Mouse (Mus musculus) cerebellum, postnatal 25 days (tissue): ENCODE measurements around the gene Adamts7.

ENCODE experiments used
- DNase-seq, 2 experiments: peaks; one replicate each; pipeline ENCODE4 v3.0.0; 2021; ENCODE audit warnings: mixed read lengths in 2 of 2

Adamts7 gene

GRCm38 (mm10) chr9:90162926-90163748, at the start of gene Adamts7:
TSS of gene Adamts7 (plus strand) at chr9:90163069.
- peak; percentile 44 to 58 for DNase-seq

- DNase-seq, result no peak
Measured at GRCm38 (mm10) chr9:90113151-90113550, 49.7 kb upstream of the Adamts7 start.

GRCm38 (mm10) chr9:90113651-90114566, 49.0 kb upstream of the Adamts7 start:
- peak; percentile 90 to 92 for DNase-seq

DNA sequence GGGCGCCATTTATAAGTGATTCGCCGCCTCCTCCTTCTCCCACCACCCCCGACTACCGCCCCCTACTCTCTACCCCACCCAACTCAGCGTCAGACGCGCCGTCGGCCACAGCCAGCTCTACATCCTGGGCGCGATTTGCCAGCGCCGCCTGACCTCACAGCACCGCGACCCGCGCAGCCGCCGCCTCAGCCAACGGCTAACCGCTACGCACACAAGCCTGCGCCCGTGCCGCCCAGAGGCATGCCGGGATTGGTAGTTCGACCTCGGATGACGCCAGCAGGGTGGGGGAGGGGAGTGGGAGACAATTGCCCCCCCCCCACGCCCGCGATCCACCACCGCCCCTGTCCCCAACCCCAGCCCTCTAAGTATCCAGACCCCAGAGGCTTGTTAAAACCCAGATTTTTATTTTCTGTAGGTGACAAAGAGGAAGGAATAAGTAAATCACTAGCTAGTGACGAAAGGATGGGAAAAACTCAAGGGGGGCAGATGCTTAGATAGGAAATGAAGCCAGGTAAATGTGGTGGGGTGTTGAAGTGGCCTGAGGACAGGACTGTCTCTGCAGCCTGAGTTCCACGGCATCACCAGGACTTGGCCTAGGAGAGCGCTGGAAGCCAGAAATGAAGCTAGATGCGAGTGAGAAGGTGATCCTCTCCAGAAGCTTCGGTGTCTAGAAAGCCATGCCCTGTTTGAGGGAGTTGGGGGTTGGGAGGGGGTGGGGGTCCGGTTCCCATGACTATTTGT, 48.1 kb upstream of the Adamts7 start, which contains the start of gene Morf4l1:
Gene Morf4l1 (minus strand): TSS at position 208 of the 741 bp plus-strand sequence.
- DNase-seq, result peak; percentile 98 to 99

DNA sequence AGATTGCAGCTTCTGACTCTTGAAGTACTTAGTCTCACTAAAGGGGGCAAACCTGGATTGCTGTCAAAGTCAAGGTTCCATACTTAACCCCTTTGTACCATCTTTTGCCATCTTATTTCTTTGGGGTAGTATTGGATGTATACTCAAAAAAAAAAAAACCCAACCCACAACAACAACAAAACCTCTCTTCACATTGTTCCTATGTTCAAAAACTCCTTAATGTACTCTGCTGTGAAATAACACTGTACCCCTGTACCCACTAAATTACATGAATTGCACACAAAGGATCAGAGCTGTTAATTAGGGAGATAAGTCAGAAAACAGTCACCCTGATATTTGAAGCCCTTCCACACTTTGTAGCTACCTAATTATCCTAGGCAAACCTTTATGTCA, 47.6 kb upstream of the Adamts7 start:
- no peak for DNase-seq

DNA sequence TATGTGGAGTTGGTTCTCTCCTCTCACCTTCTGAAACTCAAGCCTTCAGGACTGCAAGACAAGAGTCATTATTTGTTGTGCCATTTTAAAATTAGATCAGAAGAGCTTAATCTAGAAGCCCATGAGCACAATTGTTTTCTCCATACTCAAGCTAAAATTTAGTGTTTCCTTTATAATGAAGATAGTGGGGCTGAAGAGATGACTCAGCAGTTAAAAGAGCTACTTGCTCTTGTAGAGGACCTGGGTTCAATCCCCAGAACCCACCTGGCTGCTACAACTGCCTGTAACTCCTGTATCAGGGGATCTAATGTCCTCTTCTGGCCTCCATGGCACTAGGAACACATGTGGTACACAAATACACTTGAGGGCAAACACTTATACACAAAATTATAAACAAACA, 45.6 kb upstream of the Adamts7 start:
- DNase-seq, result no peak

DNA sequence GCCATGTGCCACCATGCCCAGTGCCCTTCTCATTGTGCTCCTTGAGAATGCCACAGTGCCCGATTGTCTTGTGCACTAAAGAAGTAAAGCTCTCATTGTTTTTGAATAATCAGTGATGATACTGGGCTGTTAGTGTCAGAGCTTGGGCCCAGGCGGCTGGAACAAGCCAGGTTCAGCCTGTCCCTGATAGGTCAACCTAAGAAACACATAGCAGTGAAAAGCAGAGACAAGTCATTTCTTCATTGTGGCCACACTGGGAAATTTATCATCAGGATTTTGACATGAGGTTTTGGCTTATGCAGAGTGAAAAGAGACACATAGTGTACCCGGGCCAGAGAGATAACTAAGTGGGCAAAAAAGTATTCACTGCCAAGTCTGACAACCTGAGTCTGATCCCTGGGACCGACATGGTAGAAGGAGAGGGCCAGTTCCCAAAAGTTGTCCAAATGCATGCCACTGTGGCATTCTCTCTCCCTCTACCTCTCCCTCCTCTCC, 40.6 kb upstream of the Adamts7 start:
- DNase-seq, result no peak

DNA sequence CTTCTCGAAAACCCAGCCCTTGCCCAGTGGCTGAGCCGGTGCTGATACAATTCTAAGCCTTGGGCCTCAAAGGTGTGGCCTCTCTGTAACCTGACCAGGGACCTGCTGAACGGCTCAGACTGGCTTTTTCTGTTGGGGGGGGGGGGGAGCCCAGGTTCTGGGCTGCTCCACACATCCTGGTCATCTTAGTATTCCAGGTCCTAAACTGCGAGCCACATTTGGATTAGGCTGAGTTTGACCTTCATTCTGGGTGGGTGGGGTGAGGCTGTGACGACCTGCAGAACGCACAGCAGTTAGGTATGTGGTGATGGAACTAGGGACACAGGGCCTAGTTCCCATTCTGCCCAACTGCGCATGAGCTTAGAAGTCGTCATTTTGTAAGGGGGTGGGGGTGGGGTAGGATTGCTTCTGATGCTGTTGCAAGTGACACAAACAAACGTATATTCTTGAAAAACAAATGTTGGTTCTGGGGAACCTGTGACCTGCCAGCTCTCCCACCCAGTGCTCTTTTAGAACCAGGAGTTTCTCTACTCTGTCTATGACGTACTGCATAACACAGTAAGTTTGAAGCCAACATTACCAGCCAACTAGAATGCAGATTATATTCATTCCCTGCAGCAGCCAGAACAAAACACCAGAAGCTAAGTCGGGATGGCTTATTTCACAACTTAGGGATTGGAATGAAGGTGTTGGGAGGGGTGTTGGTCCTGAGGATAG, 38.6 kb upstream of the Adamts7 start:
- no peak for DNase-seq

DNA sequence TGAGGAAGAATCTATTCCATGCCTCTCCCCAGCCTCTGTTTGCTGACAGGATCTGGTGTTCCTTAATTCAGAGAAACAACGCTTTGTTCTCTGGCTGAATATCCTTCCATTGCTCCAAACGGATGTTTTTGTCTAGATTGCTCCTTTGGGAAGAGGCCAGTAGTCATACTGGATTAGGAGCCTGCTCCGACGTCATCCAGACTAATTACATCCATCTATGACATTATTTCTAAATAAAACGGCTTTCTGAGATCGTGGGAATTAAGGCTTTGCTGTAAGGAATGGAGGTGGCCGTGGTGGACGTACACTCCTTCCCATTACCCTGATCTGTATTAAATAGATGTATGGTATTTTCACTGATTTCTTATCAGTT, 38.0 kb upstream of the Adamts7 start:
- DNase-seq, result no peak

DNA sequence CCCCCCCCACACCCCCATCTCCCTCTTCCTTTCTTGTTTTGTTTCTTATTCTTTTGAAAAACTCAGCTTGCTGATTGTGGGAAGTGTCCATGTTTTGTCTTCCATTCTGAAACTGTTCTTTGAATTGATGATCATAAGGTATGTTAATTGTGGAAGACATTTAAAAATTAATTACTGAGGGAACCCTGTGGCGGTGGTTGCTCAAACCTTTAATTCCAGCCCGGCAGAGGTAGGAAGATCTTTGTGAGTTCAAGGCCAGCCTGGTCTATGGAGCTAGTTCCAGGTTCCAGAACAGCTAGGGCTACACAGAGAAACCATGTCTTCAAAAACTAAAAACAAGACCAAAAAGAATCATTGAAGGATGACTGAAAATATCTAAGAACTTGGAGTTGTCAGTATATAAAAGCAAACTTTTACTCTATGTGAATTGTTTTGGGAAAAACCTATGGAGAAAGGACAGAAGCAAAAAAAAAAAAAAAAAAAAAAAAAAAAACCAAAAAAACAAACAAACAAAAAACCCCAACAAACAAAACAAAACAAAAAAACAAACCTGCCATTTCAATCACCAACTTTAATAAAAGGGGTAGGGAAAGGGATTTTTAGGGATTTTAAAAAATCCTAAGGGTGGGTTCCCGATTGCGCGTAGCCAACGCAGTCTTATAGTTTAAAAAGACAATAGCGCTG, 37.3 kb upstream of the Adamts7 start:
- no peak for DNase-seq

GRCm38 (mm10) chr9:90126260-90127010, 36.4 kb upstream of the Adamts7 start:
- peak; percentile 73 to 79 for DNase-seq

GRCm38 (mm10) chr9:90127146-90127545, 35.7 kb upstream of the Adamts7 start:
- DNase-seq, result no peak

DNA sequence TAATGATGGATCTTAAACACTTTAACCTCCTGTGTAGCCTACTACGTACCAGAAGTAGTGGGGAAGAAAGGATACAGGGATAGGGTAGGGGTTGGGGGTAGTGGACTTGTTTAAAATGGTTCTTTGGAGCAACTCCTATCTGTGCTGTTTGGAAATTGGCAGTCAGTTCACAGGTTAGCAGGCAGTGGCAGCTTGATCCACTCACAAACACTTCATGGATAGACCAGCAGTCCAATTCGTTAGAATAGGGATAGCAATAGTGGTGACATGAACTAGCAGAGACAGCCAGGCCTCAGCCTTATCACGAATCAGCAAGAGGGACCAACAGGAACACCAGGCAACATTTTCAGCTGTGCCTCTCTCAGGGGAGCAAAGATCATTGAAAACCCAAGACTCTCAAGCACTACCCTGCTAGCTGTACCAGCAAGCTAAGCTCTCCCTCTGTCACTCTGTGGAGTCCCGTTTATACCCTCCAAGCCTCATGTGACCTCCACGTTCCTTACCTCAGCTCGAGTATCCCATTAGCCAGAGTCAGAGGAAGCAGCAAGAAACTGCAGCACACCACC, 34.1 kb upstream of the Adamts7 start:
- DNase-seq, result no peak

- DNase-seq, result no peak
Measured at GRCm38 (mm10) chr9:90133562-90134355, 29.1 kb upstream of the Adamts7 start.

- no peak for DNase-seq
Measured at GRCm38 (mm10) chr9:90135466-90135865, 27.4 kb upstream of the Adamts7 start.

GRCm38 (mm10) chr9:90135963-90136677, 26.7 kb upstream of the Adamts7 start:
- DNase-seq, result peak; percentile 16 to 44

DNA sequence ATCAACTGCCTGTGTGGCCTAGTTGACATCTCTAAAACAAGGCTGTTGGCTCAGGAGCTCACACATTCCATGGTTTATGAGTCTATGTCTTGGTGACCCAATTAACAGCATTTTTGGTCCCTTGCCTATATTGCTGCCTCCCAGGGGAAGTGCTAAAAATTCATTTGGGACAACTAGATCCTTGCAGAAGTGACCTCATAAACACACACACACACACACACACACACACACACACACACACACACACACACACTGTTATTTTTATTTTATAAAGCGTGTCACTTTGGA, 26.2 kb upstream of the Adamts7 start:
- DNase-seq, result peak; percentile 13 to 18

DNA sequence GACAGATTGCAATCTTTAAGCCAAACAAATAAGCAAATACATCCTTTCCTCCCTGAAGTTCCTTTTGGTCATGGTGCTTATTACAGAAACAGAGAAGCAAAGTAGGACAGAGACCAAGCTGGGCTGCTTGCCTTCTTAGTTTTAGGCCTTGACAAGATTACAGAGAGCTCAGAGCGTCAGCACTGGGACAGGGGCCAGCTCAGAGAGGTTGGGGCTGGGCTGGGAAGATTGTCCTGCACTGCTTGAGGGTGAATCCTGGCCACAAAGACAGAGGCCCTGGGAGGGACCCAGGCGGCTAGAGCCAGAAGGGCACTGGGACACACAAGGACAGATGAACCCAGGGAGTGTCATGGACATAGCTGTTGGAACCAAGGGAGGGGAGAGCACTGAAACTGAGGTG, 17.1 kb upstream of the Adamts7 start:
- DNase-seq, result no peak

GRCm38 (mm10) chr9:90146869-90147268, 16.0 kb upstream of the Adamts7 start:
- no peak for DNase-seq
